Mouse (Mus musculus) CD4-positive, CD25-positive, alpha-beta regulatory T cell, adult 2 months (primary cell): ENCODE measurements around the gene Prkcg.

Experiments
- DNase-seq: peaks from one replicate; pipeline ENCODE4 v3.0.0-alpha.2; 2012; ENCODE audit warnings: low read depth, low spot score

Prkcg gene

DNA sequence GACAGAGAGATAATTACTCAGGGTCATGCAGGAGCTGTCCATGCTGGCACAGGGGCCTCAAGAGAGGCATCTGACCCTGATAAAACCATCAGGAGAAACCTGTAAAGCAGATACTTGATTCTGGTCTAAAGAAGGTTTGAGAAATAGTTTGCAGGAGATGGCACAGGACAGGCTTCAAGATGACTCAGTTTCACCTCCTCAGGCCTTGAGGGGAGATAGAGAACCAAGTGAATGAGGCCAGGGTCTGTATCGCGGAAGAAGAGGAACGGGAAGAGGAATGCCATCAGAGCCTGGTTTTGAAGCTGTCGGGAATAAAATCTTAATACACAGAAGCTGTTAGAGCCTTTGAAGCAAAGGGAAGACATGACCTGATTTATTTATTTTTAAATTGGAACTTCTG lies 28.7 kb downstream of the Prkcg start:
- no peak for DNase-seq

DNA sequence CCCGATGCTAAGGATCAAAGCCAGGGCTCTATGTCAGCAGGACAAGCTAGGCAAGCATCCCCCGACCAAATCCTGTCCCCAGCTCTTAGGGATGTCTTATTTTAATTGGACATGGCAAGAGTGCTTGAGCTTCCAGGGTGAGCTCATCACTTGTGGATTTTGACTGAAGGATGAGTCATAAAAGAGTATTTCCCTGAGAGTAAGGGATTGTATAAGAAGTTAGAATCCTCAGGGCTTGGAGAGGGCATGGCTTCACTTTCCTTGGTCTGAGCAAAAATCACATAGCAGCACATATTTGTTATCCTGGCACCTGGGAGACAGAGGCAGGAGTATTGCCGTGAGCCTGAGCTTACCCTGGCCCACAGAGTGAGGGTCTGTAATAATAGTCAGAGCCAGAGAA lies 31.9 kb downstream of the Prkcg start:
- DNase-seq: no peak

DNA sequence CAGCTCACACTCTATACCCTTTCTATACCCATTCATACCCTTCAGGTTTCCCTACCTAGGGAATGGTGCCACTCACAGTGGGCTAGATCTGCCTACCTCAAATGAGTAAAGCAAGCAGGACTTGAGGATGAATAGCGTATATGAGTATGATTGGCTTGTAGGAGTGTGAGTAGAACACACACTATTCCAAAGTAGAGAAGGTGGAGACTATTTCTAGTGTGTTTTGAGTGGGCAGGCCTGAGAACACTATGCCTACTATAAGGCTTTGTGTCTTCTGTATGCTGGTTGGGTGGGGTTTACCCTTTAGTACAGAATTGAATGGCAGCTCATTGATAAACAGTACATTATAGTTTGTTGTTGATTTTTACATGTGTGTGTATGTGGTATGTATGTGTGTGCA lies 34.8 kb downstream of the Prkcg start:
- DNase-seq: no peak

DNA sequence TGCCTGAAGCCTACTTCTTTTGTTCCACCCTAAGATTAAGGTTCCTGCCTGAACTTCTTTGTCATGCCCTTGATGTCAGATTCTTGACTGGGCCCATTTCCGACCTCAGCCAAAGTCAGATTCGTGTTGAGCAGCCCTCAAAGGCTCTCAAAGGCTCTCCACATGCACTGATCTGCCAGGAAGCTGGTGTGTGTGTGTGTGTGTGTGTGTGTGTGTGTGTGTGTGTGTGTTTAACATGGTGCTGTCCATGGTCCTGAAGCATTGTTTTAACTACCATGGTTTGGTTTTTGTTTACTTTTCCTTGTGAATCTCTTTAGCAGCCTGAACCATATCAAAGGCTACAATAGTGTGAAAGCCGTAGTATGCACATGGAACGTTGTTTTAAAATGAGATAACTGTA lies 39.0 kb downstream of the Prkcg start:
- DNase-seq: no peak

DNA sequence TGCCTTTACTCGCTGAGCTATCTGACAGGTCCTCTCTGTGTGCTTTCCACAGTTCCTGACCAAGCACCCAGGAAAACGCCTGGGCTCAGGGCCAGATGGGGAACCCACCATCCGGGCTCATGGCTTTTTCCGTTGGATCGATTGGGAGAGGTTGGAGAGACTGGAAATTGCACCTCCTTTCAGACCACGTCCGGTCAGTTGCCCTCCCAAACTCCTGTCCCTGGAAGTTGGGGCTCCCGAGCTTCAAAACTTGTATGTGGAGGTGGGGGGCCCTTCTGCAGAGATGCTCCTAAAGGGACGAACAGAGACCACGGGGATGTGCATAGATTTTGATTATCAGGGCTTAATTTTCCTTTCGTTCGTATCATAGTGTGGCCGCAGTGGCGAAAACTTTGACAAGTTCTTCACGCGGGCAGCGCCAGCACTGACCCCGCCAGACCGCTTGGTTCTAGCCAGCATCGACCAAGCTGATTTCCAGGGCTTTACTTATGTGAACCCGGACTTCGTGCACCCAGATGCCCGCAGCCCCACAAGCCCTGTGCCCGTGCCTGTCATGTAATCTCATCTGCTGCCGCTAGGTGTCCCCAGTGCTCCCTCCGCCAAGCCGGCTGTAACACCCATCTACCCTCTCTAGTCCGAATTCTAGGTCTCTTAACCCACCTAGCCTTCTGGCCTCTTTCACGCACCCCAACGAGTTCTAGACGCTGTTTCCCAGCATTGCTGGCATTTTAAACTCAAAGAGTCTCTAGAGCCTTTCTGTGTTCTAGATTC lies 41.0 kb downstream of the Prkcg start:
- peak; percentile 70 for DNase-seq

DNA sequence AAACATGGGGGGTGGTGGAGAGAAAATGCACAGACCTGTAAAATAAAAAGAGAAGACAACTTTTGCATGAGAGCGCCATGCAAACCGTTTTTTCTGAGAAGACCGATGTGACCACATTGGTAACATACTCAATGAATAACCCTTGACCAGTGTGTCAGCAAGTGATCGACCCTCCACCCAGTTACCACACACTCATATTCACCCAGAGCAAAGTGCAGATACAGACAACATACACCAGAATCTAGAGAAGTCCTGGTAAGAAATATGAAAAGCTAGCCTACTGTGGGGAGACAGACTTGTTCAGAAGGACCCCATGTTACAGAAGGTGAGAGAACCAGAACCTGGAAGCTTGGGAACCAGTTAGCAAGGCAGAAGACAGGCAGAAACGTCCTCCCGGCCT lies 42.2 kb downstream of the Prkcg start:
- no peak for DNase-seq

DNA sequence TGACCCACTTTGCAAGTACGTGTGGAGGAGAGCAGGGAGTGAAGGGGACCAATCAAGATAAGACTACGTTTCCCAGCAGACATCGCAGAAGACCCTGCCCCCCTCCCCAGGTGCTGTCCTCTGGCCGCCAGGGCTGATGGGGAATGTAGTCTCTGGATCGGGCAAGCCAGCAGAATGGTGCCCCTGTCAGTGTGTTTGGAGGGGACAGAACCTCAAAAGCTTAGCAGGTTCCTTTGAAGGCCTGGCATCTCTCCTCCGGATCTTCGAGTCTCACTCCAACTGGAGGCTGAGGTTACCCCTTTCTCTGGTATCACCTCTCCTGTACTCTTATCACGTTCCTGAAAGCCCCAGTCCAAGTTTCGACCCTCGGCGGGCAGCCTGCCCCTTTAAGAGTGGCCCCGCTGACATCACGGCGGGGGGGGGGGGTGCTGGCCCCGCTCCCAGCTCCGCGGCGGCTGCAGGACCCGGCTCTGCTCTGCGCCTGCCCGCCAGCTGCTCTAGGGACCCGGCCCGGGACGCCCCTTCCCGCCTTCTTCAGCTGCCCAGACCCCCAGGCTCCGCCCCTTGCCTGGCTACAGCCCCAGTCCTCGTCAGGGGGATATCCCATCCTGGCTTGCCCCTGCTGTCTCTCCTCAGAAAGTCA lies 42.7 kb downstream of the Prkcg start:
- DNase-seq: no peak

DNA sequence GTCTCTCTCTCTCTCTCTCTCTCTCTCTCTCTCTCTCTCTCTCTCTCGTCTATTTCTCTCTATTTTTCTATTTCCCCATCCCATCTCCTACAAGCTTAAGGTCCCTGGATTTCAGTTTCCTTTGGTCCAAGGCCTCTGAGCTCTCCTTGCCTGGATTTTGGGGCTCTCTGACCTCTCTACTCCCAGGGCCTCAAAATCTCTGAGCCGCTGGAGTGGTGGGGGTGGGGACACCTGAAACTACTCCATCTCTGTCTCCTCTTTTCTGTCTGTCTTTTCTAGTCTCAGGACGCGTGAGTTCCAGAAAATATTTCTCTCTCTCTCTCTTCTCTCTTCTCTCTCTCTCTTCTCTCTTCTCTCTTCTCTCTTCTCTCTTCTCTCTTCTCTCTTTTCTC lies 43.2 kb downstream of the Prkcg start:
- no peak for DNase-seq

DNA sequence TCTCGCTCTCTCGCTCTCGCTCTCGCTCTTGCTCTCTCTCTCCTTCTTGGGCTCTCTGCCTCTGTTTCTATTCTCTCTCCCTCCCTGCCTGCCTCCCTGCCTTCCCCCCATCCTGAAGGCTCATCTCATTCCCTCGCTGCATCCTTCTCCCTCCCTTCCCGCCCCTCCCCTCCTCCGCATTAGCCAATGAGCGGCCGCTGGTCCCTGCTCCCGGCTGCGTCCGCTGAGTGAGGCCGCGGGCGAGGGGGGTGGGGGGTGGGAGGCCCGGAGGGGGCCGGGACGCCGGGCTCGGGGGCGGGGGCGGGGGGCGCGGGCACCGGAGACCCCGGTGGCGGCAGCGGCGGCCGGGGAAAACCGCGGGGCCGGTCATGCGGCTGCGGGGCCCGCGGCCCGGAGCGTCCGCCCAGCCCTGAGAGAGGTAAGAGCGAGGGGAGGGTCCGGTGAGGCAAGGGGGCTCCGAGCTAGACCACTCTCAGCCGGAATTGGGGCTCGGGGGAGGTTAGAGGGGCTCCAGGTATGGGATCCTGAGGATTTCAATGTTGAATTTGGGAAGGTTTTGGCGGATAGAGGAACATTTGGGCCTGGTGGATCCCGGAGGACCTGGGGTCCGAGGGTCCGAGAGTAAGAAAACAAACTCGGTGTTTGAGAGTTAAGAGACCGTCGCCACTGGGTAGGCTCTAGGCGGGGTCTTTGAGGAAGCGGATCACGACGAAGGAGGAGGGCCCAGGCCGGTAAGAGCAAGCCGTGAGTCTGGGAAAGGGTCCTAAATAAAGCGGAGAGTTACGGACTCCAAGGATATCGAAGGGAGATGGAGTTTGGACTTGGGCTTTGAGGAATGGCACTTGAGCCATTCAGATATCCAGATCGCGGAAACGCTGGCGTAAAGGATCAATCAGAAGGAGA lies 43.9 kb downstream of the Prkcg start, which contains the start of gene Cacng7:
TSS of gene Cacng7 (plus strand) at position 337 of the 903 bp plus-strand sequence.
- DNase-seq: no peak

DNA sequence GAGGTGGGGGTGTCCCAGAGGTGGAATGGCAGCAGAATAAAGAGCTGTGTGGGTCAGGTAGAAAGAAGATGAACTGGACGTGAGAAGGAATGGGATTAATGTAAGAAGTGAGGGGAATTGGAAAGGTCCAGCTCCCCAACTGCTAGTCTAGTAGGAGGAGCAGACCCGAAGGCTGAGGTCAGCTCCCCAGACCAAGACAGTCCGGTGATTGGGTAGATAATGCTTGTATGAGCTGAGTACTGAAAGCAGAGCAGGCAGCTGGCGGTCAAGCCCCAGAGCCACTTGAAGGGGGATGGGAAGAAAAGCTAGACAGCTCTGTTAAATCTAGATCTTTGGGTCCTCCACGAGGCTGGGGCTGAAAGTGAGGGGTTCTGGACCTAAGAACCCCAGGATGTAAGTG lies 44.6 kb downstream of the Prkcg start:
- DNase-seq: no peak

DNA sequence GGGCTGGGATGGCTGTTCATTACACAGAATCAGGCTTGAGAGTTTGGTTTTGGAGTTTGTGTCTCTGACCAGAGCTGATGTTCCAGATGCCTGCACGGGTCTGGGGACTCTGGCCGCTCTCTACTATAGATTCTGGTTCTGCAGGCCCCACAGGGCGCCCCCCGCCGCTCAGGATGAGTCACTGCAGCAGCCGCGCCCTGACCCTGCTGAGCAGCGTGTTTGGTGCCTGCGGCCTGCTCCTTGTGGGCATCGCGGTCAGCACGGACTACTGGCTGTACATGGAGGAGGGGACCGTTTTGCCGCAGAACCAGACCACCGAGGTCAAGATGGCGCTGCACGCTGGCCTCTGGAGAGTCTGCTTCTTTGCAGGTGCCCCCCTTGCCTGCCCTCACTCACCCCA lies 47.4 kb downstream of the Prkcg start:
- no peak for DNase-seq

DNA sequence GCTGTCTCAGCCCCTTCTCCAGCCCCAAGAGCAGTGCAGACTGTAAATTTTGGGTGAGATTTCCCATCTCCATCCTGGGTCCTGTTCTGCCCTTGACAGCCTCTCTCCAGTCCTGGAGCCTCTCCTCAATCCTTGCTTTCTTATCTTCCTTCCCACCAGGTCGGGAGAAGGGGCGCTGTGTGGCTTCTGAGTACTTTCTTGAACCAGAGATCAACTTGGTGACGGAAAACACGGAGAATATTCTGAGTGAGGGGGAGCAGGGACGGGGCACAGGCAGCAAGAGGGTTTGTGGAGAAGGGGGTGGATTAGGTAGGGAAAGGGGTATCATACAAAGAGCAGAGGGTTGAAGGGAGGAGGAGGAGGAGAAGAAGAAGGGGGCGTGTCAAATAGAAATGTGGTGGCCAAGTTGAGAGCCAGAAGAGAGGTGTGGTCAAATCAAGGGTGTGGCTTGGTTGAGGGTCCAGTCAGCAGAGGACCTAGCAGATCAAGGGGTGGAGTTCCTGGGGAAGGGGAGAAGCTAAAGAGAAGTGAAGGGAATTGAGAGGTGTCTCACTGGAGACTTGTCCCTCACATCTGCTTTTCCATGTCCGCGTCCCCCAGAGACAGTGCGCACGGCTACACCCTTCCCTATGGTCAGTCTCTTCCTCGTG lies 49.4 kb downstream of the Prkcg start:
- no peak for DNase-seq

DNA sequence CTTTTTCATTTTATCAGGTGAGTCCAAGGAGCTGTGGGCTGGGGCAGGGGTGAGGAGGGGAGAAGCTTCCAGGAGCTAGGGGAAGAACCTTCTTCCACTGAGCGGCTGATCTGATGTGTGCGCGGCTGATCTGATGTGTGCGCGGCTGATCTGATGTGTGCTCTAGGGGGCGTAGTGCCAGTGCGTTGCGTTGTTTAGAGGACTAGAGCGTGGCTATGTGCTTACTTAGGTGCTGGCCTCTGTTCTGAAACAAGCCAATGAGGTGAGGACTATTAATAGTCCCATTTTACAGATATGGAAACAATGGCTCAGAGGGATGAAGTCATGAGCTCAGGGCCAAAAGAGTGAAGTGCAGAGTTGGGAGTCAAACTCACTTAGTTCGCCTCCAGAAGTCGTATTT lies 50.0 kb downstream of the Prkcg start:
- DNase-seq: no peak

DNA sequence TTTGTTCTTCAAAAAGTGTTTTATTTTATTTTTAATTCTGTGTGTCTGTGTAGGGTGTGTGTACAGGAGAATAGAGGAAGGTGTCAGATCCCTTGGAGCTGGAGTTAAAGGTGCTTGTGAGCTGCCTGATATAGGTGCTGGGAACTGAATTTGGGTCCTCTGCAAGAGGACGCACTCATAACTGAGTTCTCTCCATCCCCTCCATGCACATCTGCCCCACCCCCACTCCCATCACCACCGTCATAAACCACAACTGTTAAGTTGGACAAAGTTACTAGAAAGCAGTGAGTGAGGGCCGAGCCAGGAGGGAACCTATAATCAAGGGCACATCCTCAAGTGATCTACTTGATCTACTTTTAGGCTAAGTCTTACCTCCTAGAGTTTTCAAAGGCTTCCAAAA lies 54.9 kb downstream of the Prkcg start:
- no peak for DNase-seq

DNA sequence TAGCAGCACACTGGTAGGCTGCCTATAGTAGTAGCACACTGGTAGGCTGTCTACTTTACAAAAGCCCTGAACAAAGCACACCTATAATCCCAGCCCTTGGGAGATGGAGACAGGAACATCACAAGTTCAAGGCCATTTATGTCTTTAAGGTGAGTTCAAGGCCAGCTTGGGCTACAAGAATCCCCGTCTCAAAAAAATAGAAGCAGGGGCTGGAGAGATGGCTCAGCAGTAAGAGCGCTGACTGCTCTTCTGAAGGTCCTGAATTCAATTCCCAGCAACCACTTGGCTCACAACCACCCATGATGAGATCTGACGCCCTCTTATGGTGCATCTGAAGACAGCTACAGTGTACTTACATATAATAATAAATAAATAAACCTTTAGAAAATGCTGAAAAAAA lies 56.3 kb downstream of the Prkcg start:
- DNase-seq: no peak

DNA sequence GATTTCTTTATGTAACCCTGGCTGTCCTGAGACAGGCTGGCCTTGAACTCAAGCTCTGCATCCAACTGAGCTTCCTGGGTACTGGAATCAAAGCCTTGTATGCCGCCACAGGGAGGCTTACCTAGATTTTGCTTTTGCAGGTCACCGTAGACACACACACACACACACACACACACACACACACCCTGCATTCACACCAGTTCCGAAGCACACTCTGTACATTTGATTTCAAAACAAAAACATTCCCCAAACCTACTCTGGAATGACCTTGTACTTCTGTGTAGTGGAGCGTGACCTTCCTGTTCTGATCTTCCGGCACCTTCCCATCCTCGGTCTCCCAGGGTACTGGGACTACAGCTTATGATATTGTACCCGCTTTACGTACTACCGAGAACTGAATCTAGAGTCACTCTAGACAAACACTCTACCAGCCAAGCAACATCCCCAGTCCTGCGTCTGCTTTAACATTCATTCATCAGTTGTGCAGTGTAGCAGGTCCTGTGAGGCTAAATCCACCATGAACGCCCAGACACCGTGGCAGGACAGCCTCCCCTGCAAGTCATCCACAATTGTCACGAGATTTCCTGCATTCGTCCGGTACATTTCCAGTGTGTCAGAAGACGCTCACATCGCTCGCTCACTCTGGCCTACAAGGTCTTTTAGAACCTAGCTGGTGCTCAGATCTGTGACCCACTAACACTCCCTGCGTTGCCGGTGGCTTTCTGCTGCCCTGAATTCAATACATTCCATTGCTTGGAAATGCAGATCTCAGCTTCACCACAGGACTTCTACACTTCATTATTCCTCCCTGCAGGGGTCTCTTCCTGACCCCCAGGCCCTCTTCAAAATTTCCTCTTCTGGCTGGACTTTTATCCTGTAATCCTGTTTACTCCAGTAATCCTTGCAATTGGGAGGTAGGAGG lies 58.6 kb downstream of the Prkcg start:
- DNase-seq: no peak

DNA sequence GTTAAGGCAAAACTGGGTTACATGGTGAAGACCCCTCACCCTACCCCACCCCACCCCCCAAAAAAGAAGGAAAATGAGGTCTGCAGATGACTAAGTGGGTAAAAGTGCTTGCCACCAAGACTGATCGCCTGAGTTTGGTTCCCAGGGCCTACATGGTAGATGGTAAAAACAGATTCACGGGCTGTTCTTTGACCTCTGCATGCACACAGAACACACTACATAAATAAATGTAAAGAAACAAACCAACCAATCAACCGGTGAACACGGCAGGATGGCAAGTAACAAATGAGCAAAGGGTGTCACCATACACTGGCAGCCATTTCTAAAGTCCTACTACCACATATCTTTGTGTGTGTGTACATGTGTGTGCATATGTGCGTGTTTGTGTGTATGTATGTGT lies 59.3 kb downstream of the Prkcg start:
- DNase-seq: no peak

DNA sequence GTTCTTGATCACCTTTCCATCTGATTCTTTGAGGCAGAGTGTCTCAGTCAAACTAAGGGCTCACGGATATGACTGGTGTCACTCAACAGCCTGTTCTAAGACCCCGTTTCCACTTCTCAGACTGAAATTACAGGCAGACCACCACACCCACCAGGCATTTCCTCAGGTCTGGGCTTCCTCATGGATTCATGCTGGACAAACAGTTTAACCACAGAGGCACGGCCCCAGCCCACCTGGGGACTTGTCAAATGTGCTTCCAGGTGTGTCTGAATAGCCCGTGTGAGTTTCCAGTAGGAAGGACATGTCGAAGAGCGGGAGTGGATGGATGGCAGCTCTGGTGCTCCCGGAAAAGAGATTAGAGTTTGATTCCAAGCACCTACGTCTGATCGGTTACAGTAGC lies 60.8 kb downstream of the Prkcg start:
- DNase-seq: no peak

DNA sequence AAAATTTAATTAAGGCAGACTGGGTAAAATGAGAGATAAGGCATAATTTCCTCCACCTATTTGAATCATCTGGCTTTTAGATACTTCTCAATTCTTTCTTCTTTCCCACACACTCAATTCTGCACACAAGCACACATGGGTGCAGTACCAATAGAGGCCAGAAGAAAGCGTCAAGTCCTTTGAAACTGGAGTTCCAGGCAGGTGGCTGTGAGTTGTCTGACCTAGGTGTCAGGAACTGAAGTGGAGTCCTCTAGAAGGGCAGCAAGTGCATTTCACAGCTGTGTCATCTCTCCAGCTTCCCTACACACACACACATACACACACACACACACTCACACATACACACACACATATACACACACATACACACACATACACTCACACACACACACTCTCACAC lies 62.6 kb downstream of the Prkcg start:
- DNase-seq: no peak

DNA sequence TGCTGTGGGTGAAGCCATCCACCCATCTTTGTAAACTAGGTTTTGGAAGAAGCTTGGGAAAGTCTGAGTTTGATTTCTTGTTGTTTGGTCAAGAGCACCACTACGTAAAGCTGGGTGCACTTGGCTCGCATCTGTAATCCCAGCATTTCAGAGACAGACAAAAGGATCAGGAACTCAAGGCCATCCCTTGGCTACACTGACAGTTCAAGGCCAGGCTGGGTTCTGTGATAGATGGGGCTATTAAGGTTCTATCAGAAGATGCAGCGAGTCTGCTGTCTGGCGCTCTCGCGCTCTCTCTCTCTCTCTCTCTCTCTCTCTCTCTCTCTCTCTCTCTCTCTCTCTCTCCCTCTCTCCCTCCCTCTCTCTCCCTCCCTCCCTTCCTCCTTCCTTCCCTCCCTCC lies 65.9 kb downstream of the Prkcg start:
- no peak for DNase-seq

DNA sequence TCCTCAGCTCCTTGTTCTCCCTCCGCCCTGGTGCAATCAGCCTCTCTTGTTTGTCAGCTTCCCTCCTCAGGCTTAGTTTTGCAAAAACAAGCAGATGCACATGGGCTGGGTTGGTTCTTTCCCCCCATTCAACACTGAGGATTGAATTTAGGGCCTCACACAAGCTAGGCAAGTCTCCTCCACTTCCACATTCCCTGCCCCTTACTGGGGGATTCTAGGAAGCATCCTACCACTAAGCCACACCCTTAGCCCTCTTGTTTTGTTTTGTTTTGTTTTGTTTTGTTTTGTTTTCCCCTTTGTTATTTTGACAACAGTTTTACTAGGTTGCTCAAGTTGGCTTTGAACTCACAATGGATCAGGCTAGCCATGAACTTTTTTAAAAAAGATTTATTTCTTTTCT lies 71.7 kb downstream of the Prkcg start:
- no peak for DNase-seq
